Mouse (Mus musculus) embryonic facial prominence, embryonic 12.5 days (tissue): ENCODE results near the gene Tbx1. TPM values are rescaled to one million over a fixed set of nuclear protein-coding genes. Genes with fewer than 3 reads are reported as not detected.
A peak's percentile ranks its signal among the peaks of the same experiment; 100 is the strongest.

Experiments used
- ATAC-seq: fragments of 200-750 bp; cut with Nextera tagmentation; 2 replicates; pipeline ENCODE4 v1.8.0; 2017; ENCODE audit not compliant: insufficient number of reproducible peaks, insufficient read depth, low FRiP score, low TSS enrichment
- H3K27ac ChIP-seq: fragments of 300-500 bp; sonication (generic); 2 replicates; pipeline ENCODE4 v1.5.1; 2016; ENCODE audit warnings: mild to moderate bottlenecking
- H3K27me3 ChIP-seq: fragments of 300-500 bp; sonication (generic); 2 replicates; pipeline ENCODE4 v1.6.1; 2016; ENCODE audit warnings: mild to moderate bottlenecking, moderate library complexity
- H3K36me3 ChIP-seq: fragments of 300-500 bp; sonication (generic); 2 replicates; pipeline ENCODE4 v1.6.1; 2016; ENCODE audit warnings: mild to moderate bottlenecking
- H3K4me1 ChIP-seq: fragments of 300-500 bp; sonication (generic); 2 replicates; pipeline ENCODE4 v1.6.1; 2016
- H3K4me2 ChIP-seq: fragments of 300-500 bp; sonication (generic); replicated peaks from 2 replicates; pipeline ENCODE4 v1.6.1; 2016; ENCODE audit warnings: mild to moderate bottlenecking, moderate library complexity
- H3K4me3 ChIP-seq: fragments of 300-500 bp; sonication (generic); 2 replicates; pipeline ENCODE4 v1.5.1; 2016; ENCODE audit warnings: mild to moderate bottlenecking
- H3K9ac ChIP-seq: fragments of 300-500 bp; sonication (generic); 2 replicates; pipeline ENCODE4 v1.6.1; 2016; ENCODE audit warnings: mild to moderate bottlenecking, moderate library complexity
- H3K9me3 ChIP-seq: fragments of 300-500 bp; sonication (generic); 2 replicates; pipeline ENCODE4 v1.6.1; 2016; ENCODE audit warnings: mild to moderate bottlenecking, moderate library complexity
- WGBS: fragments of 180-500 bp; shearing (Covaris S2); methylation state at CpG from one replicate; pipeline ENCODE4 v1.1.7; 2016; 5-methylcytosine and 5-hydroxymethylcytosine counted together
- polyA plus RNA-seq: library from polyadenylated mRNA; unstranded; fragments of >200 nt; fragmentation: Nextera tagmentation; extraction: Ambion mirVana; gene quantifications from 2 replicates; pipeline ENCODE4 v1.2.1, GENCODE M21; 2016

Gene Tbx1
- polyA plus RNA-seq: 19.6 and 21.9 TPM in 2 replicates

GRCm38 (mm10) chr16:18589804-18590790 is at the start of gene Tbx1:
TSS of gene Tbx1 (minus strand) at chr16:18590671.
- Histone ChIP-seq H3K9ac (peak within 1 kb of the TSS; percentile 3; the same call in 1 of the 2 replicates), H3K4me2 (peak within 1 kb of the TSS; percentile 48), H3K4me1 (peaks cover 28% of the 10 kb centered on the region), H3K27me3 (peaks cover 90% of the 10 kb centered on the region), H3K27ac (no peak within 1 kb of the TSS), H3K4me3 (peak within 1 kb of the TSS; percentile 25), H3K9me3 (no peaks in the 10 kb centered on the region), H3K36me3 (no peaks in the 10 kb centered on the region)
- ATAC-seq: no peak
- WGBS: 2% methylated on average over 48 of the region's 48 CpGs

GRCm38 (mm10) chr16:18639382-18639929 is 49.0 kb upstream of the Tbx1 start:
- 75% methylated on average over 1 of the region's 1 CpGs for WGBS
- H3K27ac ChIP-seq: no peak overlapping the region

GRCm38 (mm10) chr16:18638396-18638795 is 47.9 kb upstream of the Tbx1 start:
- Histone ChIP-seq H3K27me3 (no peaks in the 10 kb centered on the region), H3K36me3 (no peaks in the 10 kb centered on the region), H3K4me3 (no peak overlapping the region), H3K9me3 (no peaks in the 10 kb centered on the region), H3K9ac (no peak overlapping the region), H3K27ac (no peak overlapping the region), H3K4me1 (no peaks in the 10 kb centered on the region), H3K4me2 (no peak overlapping the region)
- ATAC-seq: no peak
- 45% methylated on average over 2 of the region's 2 CpGs for WGBS

More at GRCm38 (mm10) chr16:18639382-18639929, 49.0 kb upstream of the Tbx1 start:
- Histone ChIP-seq H3K9me3 (no peaks in the 10 kb centered on the region), H3K4me2 (no peak overlapping the region), H3K4me1 (no peaks in the 10 kb centered on the region), H3K4me3 (no peak overlapping the region), H3K9ac (no peak overlapping the region), H3K36me3 (no peaks in the 10 kb centered on the region), H3K27me3 (no peaks in the 10 kb centered on the region)
- ATAC-seq: no peak

GRCm38 (mm10) chr16:18636804-18637203 is 46.3 kb upstream of the Tbx1 start:
- H3K4me3 ChIP-seq: no peak overlapping the region
- ATAC-seq: no peak
- H3K9me3 ChIP-seq: no peaks in the 10 kb centered on the region
- H3K4me1 ChIP-seq: no peaks in the 10 kb centered on the region
- H3K9ac ChIP-seq: no peak overlapping the region
- H3K27ac ChIP-seq: no peak overlapping the region
- no peak overlapping the region for H3K4me2 ChIP-seq
- no peaks in the 10 kb centered on the region for H3K36me3 ChIP-seq
- 37% methylated on average over 3 of the region's 3 CpGs for WGBS
- H3K27me3 ChIP-seq: no peaks in the 10 kb centered on the region

- H3K4me1 ChIP-seq: no peaks in the 10 kb centered on the region
- no peak overlapping the region for H3K9ac ChIP-seq
- no peaks in the 10 kb centered on the region for H3K27me3 ChIP-seq
- ATAC-seq: no peak
- 74% methylated on average over 5 of the region's 5 CpGs for WGBS
- no peak overlapping the region for H3K4me3 ChIP-seq
- H3K4me2 ChIP-seq: no peak overlapping the region
- no peaks in the 10 kb centered on the region for H3K9me3 ChIP-seq
- no peak overlapping the region for H3K27ac ChIP-seq
- H3K36me3 ChIP-seq: no peaks in the 10 kb centered on the region
Observed at GRCm38 (mm10) chr16:18636401-18636800, 45.9 kb upstream of the Tbx1 start.

GRCm38 (mm10) chr16:18633333-18633732 is 42.9 kb upstream of the Tbx1 start:
- Histone ChIP-seq H3K4me2 (no peak overlapping the region), H3K27ac (no peak overlapping the region), H3K4me3 (no peak overlapping the region), H3K9me3 (no peaks in the 10 kb centered on the region), H3K36me3 (no peaks in the 10 kb centered on the region), H3K27me3 (peaks cover 3% of the 10 kb centered on the region; the same call in 1 of the 2 replicates), H3K4me1 (peaks cover 8% of the 10 kb centered on the region), H3K9ac (no peak overlapping the region)
- no peak for ATAC-seq
- WGBS: 30% methylated on average over 1 of the region's 1 CpGs

GRCm38 (mm10) chr16:18632816-18633215 is 42.3 kb upstream of the Tbx1 start:
- no peak for ATAC-seq
- H3K27ac ChIP-seq: 0 out of 2 replicates have a peak overlapping the region, but pooled peaks have one; percentile 3
- no peak overlapping the region for H3K4me2 ChIP-seq
- H3K27me3 ChIP-seq: peaks cover 6% of the 10 kb centered on the region; the same call in 1 of the 2 replicates
- H3K36me3 ChIP-seq: no peaks in the 10 kb centered on the region
- no peaks in the 10 kb centered on the region for H3K9me3 ChIP-seq
- 57% methylated on average over 2 of the region's 2 CpGs for WGBS
- no peak overlapping the region for H3K4me3 ChIP-seq
- H3K4me1 ChIP-seq: peaks cover 13% of the 10 kb centered on the region
- no peak overlapping the region for H3K9ac ChIP-seq

GRCm38 (mm10) chr16:18632059-18632458 is 41.6 kb upstream of the Tbx1 start:
- no peak overlapping the region for H3K27ac ChIP-seq
- H3K36me3 ChIP-seq: no peaks in the 10 kb centered on the region
- no peak overlapping the region for H3K4me2 ChIP-seq
- H3K4me3 ChIP-seq: no peak overlapping the region
- no peaks in the 10 kb centered on the region for H3K9me3 ChIP-seq
- 58% methylated on average over 3 of the region's 3 CpGs for WGBS
- H3K4me1 ChIP-seq: peaks cover 15% of the 10 kb centered on the region
- no peak overlapping the region for H3K9ac ChIP-seq
- H3K27me3 ChIP-seq: peaks cover 11% of the 10 kb centered on the region
- ATAC-seq: no peak

GRCm38 (mm10) chr16:18631141-18631540 is 40.7 kb upstream of the Tbx1 start:
- peaks cover 16% of the 10 kb centered on the region for H3K27me3 ChIP-seq
- H3K36me3 ChIP-seq: no peaks in the 10 kb centered on the region
- peaks cover 23% of the 10 kb centered on the region for H3K4me1 ChIP-seq
- no peak for ATAC-seq
- no peak overlapping the region for H3K4me2 ChIP-seq
- H3K27ac ChIP-seq: no peak overlapping the region
- H3K9me3 ChIP-seq: no peaks in the 10 kb centered on the region
- H3K9ac ChIP-seq: no peak overlapping the region
- WGBS: 55% methylated on average over 7 of the region's 7 CpGs
- no peak overlapping the region for H3K4me3 ChIP-seq

- peak overlapping the region; percentile 81 for H3K4me2 ChIP-seq
- ATAC-seq: 0 out of 2 replicates have a peak, but pooled peaks have one; percentile 0
- peak overlapping the region; percentile 84 for H3K4me3 ChIP-seq
- H3K9me3 ChIP-seq: no peaks in the 10 kb centered on the region
- no peaks in the 10 kb centered on the region for H3K36me3 ChIP-seq
- H3K27me3 ChIP-seq: peaks cover 25% of the 10 kb centered on the region
- no peak overlapping the region for H3K27ac ChIP-seq
- peak overlapping the region; percentile 80; the same call in 1 of the 2 replicates for H3K9ac ChIP-seq
- 49% methylated on average over 5 of the region's 5 CpGs for WGBS
- H3K4me1 ChIP-seq: peaks cover 29% of the 10 kb centered on the region
Observed at GRCm38 (mm10) chr16:18630291-18630690, 39.8 kb upstream of the Tbx1 start.

GRCm38 (mm10) chr16:18629390-18630231 is 39.1 kb upstream of the Tbx1 start, which contains the start of gene Sept5:
TSS of gene Sept5 (minus strand) at chr16:18629954.
- H3K27ac ChIP-seq: 0 out of 2 replicates have a peak within 1 kb of the TSS, but pooled peaks have one; percentile 30
- WGBS: under 1% methylated on average over 82 of the region's 93 CpGs
- peak within 1 kb of the TSS; percentile 80 for H3K9ac ChIP-seq
- H3K36me3 ChIP-seq: peaks cover 5% of the 10 kb centered on the region; the same call in 1 of the 2 replicates
- H3K4me2 ChIP-seq: peak within 1 kb of the TSS; percentile 81
- H3K4me3 ChIP-seq: peak within 1 kb of the TSS; percentile 84
- peaks cover 32% of the 10 kb centered on the region for H3K27me3 ChIP-seq
- peak; percentile 13 for ATAC-seq
- H3K9me3 ChIP-seq: no peaks in the 10 kb centered on the region
- H3K4me1 ChIP-seq: peaks cover 29% of the 10 kb centered on the region
